Mouse (Mus musculus): ENCODE measurements around the gene Lpcat1.
A peak's percentile ranks its signal among the peaks of the same experiment; 100 is the strongest.

Gene Lpcat1

DNA sequence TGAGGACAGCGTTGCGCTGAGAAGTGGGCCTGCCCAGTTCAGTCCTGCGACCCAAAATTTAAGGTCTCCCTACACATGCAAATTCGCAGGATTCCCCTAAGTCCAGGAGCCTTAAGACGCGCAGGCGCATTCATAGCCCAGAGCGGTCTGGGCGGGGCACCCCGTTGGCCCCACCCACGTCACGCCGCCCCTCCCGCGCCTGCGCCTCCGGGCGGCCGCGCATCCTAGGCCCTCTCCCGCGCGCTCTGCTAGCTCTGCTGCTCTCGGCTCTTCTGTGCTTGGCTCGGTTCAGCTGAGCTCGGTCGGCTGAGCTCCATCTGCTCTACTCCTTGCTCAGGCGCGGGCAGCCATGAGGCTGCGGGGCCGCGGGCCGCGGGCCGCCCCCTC lies at the start of gene Lpcat1:
Gene Lpcat1 (plus strand): TSS at position 164 of the 387 bp plus-strand sequence.
- DNase-seq (ENCODE audit: low read depth), result peak; percentile 91

DNA sequence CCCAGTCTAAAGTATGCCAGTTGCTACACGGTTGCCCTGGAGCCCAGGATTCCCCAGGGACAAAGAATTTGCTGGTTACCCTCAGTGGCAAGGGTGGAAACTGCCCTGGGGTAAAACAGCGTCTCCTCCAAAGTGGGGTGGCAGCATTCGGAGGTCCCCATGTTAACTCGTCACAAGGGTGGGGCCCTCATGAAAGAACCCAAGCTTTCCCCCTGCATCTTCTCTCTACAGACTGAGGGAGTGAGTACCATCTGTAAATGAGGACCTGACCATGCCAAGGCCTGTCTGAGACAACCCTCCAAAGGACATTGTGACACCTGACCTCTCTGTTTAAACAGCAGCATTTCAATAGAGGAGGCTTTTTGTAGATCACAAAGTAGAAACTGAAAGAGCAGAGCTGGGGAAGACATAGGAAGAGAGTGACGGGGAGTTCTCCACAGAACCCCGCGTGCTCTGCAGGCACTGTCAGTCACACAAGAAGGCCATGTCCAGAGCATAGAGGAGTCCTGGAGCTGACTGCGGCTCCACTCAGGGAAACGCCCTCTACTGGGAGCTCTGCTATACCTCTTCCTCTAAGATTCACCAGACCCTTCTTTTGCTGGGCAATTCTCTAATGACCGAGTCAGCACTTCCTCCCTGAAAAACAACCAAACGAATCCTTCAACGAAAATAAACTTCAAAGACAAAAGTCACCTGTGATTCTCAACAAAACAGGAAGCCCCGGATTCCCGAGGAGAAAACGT lies 49.3 kb upstream of the Lpcat1 start:
- DNase-seq (ENCODE audit: low read depth), result no peak

- DNase-seq (ENCODE audit: low read depth), result no peak
Measured at GRCm38 (mm10) chr13:73418297-73418696, 48.7 kb upstream of the Lpcat1 start.

DNA sequence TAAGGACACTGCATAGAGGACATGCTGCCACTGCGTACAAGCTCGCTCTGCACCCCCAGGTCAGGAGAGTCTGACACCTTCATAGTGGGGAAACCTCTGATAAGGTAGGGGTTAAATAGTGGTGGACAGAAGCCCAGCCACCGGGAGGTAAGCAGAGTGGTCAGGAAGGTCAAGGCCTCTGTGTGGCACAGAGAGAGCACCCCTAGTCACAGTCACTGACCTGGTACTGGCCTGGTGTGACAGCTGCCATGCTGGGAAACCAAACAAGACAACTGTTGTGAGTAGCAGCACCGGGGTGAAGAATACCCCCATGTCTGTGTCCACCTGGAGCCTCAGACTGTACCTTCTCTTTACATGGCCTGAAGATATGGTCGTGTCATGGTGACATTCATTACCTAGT lies 47.8 kb upstream of the Lpcat1 start:
- DNase-seq (ENCODE audit: low read depth), result no peak

GRCm38 (mm10) chr13:73423043-73423442 lies 44.0 kb upstream of the Lpcat1 start:
- DNase-seq (ENCODE audit: low read depth), result no peak

DNA sequence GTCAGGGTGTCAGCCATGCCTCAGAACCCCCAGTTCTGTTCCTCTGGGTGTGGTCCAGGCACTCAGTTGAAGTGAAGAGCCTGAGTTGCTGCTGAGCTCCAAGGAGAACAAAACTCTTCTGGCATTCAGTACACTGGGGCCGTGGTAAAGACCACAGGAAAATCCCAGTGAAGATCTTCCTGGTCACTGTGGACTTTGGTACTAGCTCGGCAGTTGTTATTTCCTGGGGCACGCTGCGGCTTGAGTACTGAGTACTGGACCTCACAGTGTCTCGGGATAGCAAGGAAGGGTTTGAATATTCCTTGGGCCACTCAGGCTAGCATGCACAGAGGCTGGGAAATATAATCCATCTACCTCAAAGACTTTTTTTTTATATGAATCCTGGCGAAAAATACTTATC lies 42.0 kb upstream of the Lpcat1 start:
- DNase-seq (ENCODE audit: low read depth), result no peak

DNA sequence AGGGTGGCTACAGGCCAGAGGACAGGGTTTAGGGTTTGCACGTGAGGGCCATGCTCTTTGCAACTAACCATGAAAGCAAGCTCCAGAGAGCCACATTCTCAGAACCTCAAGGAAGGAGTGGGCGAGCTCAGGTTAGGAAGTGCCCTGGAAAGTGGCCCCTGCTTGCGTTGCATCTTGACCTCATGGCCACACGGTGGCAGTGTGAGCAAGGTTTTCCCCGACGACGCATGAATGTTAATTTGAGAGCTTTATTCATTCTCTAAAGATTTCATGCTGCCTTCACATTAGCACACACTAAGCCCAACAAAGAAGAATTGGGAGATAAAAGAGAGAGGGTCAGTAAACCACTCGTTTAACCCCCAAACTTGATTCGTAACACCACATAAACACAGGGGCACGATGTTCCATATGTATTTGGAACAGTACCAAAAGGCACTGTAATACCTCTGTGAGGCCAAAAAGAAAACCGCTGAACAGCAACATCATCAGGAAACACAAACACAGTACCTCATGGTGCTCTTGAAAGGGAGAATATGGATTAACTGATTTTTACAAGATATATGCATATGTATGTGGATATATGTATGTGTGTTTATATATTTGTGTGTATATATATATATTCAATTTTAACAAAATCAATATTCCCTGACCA lies 41.0 kb upstream of the Lpcat1 start:
- peak; percentile 85 for DNase-seq (ENCODE audit: low read depth)

DNA sequence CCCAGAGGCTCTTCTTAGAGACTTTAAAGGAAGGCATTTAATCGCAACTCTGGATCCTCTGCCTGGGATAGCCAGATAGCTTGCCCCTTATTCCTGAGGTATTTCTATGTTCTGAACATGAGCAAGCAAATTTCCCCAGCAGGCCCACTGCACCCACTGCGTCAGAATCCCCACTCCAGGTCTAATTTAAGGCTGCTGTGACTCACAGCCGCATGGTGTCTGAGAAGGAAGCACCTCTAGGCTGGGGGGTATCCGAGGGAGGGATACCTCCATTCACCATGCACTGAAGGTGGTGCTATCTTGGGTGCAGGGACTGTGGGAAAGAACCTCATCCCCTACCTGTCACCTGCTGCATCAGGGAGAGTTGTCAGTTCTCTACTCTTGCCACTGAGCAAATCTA lies 40.4 kb upstream of the Lpcat1 start:
- no peak for DNase-seq (ENCODE audit: low read depth)

DNA sequence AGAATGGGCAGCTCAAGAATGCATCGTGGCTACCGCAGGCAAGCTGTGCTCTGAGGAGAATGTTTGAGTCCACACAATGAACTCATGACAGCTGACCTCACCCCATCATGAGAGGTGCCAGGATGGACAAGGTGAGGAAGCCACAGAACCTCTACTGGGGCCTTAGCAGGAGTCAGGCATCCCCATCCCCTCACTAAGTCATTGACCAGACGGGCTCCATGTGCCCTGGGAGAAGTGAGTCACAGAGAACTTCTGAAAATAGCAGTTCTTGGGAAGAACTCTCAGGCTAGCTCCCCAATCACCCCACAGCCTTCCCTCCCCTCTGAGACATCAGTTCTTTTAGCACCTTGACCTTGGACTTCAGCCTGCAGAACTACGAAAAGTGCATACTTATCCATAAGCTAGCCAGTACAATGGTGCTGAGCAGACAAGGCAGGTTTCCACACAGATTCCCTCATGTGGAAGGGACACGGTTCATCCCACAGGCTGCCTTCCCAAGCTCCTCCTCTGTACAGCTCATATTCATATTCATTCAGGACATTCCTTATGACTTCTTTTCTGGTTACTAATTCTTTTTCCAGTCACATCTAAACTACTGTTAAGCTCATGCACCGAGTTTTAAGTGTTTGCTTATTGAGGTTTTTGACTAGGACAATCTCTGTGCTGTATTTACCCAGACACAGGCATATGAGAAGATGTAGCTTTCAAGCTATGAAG lies 37.2 kb upstream of the Lpcat1 start:
- DNase-seq (ENCODE audit: low read depth), result no peak

DNA sequence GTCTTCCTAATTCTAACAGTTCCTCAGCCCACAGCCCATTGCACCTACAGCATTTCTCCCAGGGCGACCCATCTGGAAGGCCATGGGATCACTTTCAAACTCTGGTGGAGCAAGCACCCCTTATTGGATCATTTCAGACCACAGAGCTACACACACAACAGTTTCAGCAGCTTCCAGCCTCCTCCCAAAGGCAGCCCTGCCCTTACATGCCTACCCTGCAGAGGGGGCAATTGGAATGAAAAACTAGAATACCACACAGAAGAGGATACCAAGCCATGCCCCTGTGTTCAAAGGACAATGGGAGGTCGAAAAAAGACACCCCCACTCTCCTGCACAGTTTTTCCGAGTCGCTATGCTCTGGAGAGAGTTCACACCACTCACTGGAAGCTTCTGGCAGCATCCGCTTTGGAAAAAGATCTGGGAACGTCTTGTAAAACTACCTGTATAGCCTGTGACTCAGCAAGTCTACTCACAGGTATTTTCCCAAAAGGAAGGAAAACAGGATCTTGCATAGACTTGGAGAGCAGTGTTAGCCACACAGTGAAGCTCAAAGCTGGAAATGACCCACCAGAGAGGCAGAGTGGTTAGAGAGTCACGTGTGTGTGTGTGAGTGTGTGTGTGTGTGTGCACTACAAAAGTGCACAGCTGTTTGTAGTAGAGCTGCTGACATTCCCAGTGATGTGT lies 34.4 kb upstream of the Lpcat1 start:
- DNase-seq (ENCODE audit: low read depth), result no peak

DNA sequence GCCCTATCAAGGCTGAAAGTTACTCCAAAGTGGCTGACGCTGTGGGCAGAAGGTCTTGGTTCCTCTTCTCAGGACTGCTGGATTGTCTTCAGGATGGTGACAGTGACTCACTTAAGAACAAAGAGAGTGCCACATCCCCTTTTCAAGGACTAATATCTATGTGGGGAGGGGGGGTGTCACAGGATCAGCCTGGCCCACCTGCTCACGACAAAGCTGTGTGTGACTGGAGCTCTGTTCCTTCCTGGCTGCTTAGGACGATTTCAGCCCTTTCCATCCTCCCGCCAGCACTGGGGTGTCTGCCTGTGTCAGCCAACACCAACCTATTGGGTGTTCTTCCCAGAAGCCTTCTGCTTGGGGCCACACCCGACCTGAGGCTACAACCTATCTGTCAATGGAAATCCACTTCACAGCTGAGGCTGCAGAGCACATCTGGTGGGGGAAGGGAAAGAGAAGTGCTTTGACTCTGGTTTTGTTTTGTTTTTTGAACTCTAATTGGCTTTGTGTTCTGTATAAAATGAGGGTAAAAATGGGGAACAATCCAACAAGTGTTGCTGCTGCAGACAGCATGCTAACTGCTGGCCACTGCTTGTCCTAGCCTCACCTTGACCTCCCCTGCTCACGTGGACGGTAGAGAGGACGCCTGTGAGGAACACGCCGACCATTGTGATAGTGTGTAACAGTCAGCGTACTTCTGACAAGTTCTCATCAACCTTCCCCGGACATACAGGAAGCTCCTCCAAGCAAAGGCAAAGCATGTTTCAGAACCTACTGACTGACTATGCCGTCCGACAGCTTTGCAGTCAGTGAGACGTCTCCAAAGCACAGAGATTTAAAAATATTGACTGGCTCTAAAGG lies 33.1 kb upstream of the Lpcat1 start:
- peak; percentile 58 for DNase-seq (ENCODE audit: low read depth)

- peak; percentile 73 for DNase-seq (ENCODE audit: low read depth)
Measured at GRCm38 (mm10) chr13:73434687-73435086, 32.3 kb upstream of the Lpcat1 start.

- DNase-seq (ENCODE audit: low read depth), result no peak
Measured at GRCm38 (mm10) chr13:73435662-73436061, 31.3 kb upstream of the Lpcat1 start.

- DNase-seq (ENCODE audit: low read depth), result no peak
Measured at GRCm38 (mm10) chr13:73439057-73439456, 27.9 kb upstream of the Lpcat1 start.

GRCm38 (mm10) chr13:73441032-73441431 lies 26.0 kb upstream of the Lpcat1 start:
- no peak for DNase-seq (ENCODE audit: low read depth)

DNA sequence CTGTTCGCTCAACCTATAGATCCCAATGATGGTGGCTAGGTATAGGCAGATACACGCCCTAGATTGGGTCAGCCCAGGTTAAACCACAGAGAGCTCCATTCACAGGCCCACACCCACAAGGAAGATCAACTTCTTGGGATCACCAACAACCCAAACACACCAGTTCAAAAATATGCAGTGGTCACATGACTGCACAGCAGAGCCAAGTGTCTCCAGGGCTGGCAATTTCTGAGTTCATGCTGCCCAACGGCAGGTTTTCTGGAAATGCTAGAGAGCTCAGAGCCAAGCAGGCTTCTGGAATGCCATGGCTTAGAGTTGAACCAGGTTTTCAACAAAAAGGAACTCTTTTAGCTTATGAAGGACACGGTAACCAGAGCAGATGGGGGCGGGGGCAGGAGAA lies 25.3 kb upstream of the Lpcat1 start:
- DNase-seq (ENCODE audit: low read depth), result no peak

DNA sequence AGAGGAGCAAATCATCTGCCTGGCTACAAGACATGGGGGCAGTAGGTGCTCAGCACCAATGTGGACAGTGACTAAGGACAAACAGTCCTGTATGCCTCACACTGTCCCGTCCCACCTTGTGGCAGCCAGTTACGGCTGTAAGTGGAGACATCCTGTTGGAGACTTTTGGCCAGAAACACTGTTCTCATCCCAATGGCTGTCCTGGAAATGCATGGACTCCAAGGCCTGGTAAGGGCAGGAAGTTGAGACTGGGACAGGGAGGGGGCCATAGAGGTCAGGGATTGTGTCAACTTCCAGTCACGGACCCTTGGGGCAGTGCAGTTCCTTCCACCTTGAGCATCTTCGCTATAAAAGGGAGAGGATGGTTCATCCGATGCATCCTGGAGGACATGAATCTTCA lies 24.6 kb upstream of the Lpcat1 start:
- no peak for DNase-seq (ENCODE audit: low read depth)

DNA sequence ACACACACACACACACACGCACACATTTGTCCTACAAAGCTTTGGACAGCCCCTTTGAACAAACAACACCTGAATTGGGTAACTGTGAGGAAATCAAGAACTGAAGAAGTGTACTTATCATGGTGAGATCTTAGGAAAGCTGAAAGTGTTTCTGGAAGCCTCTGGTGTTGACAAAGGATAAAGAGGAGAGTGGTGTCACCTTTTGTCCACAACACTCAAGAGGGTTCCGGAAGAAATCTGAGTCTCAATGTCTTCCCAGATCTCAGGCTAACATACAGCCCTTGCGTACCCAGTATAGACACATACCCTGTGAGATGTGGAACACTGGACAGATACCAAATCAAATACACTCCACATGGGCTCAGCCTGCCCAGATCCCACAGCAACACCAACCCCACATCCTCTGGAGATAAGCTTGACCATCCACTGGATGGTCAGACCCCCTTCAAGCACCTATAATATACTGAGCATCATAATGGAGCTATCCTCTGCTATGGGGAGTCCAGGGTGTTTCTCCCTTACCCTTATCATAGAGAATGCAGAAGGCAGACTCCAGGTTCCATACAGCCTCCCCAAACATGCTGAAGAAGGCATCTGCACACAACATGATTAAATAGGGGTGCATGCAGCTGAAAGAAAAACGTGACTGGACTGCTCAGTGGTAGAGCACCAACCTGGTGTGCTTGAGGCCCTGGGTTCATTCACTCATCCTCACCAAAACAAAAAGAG lies 23.7 kb upstream of the Lpcat1 start:
- DNase-seq (ENCODE audit: low read depth), result no peak

- DNase-seq (ENCODE audit: low read depth), result no peak
Measured at GRCm38 (mm10) chr13:73445087-73445486, 21.9 kb upstream of the Lpcat1 start.

DNA sequence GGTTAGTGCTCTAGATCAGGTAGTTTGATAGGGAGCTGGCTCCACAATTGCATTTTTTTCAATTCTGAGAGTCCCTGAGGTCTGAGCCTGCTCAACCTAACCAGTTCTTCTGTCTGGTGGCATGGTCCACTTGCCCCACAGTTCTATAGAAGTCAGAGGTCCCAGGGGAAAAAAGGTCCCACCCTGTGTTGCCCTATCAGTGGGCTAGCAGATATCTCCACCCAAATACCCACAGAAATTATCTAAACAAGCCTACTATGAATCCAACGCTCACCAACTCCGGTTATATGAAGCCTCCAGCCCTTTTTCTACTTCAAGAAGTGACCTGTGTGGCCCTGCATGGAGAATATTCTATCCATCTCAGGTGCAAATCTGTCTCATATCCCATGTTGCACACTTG lies 20.9 kb upstream of the Lpcat1 start:
- DNase-seq (ENCODE audit: low read depth), result no peak

- DNase-seq (ENCODE audit: low read depth), result no peak
Measured at GRCm38 (mm10) chr13:73446494-73446893, 20.5 kb upstream of the Lpcat1 start.
